Mouse (Mus musculus): ENCODE data around the gene Nos1. TPM values are rescaled to one million over a fixed set of nuclear protein-coding genes. Genes with fewer than 3 reads are reported as not detected.
A peak's percentile ranks its signal among the peaks of the same experiment; 100 is the strongest.

Gene Nos1
- total RNA-seq, 2 experiments from 2014 or later = 0.15 to 0.17 TPM

DNA sequence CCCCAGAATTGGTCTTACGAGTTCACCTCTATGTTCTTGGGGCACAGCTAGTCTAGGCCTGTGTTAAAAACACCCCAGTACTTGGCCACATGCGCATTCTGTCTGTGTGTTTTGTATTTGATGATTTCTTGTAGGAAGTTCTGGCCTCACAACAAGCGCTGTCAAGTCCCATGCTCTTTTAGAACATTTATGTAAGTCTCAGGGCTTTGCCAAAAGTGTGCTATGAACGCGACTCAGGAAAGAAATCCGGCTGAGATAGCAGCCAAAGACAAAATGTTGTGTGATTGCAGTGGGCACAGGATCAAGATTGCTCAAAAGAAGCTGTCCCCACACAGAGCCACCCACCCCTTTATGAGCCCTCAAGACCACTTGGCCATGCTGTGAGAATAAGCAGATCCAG, 212.7 kb downstream of the Nos1 start:
- intact Hi-C loops (cut with DNase I) = no loop called here
- no peak for DNase-seq

DNA sequence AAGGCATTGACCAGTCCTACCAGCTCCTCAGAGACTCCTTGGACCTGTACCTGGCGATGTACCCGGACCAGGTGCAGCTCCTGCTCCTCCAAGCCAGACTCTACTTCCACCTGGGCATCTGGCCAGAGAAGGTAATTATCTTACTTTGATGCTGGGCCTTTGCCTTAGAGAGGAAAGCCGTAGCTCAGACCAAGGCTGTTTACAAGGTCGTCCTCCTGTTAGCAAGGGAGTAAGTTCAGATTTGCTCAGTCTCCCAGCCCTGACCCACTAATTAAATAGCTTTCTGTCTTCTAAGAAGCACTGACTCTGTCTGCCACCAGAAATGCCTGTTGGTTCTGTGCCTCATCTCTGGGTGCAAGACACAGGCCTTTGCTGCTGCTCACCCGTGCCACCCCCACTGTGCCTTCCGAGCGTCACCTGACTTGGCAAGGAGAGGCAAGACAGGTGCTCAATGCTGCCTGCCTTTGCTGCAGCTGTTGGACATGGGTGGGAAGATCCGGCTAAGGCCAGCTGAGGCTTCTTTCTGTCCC, 214.6 kb downstream of the Nos1 start:
- intact Hi-C loops (cut with DNase I) = no loop called here
- DNase-seq = no peak

- intact Hi-C loops (cut with DNase I) = no loop called here
Observed at GRCm38 (mm10) chr5:117995911-117996310, 215.1 kb downstream of the Nos1 start.

DNA sequence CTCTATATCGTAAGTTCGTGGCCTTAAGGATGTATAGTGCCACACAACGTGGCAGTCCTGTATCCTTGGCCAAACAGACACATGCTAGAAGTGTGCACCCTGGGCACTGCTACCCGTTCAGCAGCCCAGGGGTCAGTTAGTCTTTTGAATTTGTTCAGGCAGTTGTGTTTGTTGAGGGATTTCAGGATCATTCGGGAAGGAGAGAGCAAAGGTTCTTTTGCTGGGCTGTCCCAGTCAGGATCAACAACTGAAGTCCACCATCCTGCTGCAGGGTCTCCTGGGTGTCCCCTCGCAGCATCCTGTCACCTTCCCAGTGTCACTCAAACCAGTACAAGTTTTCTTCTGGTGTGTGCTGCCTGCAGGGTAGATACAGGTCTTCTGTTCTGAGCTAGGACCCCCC, 215.7 kb downstream of the Nos1 start:
- intact Hi-C loops (cut with DNase I) = no loop called here
- no peak for DNase-seq

More at GRCm38 (mm10) chr5:117995911-117996310, 215.1 kb downstream of the Nos1 start:
- no peak for DNase-seq

GRCm38 (mm10) chr5:117997434-117997970, 216.7 kb downstream of the Nos1 start:
- intact Hi-C loops (cut with DNase I) = no loop called here
- DNase-seq = peak in 1 of 2 experiments; percentile 51

GRCm38 (mm10) chr5:117999061-117999460, 218.2 kb downstream of the Nos1 start:
- no peak for DNase-seq
- intact Hi-C loops (cut with DNase I) = no loop called here

DNA sequence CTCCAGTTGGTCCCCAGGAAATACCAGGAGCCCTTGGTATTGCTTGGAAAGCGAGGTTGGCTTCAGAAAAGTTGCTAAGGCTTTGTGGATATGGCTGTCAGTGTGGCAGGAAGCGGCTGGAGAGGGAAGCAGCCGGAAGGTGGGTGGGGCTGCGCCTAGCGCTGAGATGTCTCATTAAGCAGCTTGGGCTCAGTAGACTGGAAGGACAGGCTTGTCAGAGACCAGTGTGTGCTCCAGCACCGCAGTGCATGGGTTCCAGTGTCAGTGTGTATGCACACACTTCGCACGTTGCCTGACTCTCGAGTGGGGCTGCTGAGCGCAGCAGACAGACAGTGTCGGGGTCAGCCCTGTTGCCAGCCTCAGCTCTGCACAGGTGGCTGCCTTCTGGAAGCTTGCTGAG, 218.8 kb downstream of the Nos1 start:
- no peak for DNase-seq
- intact Hi-C loops (cut with DNase I) = no loop called here

GRCm38 (mm10) chr5:118002059-118002458, 221.2 kb downstream of the Nos1 start:
- DNase-seq = peak; percentile 76 to 86
- intact Hi-C loops (cut with DNase I) = loop anchor here (2.0 to 5.0 kb wide), 3 partner anchors 45 to 485 kb away; no protein-coding TSS in a partner anchor

DNA sequence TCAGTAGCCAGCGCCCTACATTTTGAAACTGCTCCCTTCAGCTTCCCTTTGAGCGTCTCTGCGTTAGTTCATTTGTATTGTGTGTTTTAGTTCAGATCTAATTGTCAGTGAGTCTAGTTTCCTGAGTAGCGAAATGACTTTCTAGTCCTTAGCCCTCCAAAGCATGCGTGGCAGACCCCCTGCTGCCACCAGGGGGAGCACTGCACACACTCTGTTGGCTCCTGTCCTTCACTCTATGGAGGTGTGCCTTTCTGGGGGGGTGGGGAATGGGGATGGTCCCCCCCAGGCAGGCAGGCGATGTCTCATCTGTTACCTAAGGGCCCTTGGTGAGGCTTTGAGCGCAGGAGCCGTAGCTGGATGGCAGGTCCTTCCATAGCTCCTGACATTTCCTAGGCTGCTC, 223.8 kb downstream of the Nos1 start:
- peak; percentile 60 to 78 for DNase-seq
- intact Hi-C loops (cut with DNase I) = loop anchor here (1.0 to 5.0 kb wide), 3 partner anchors 47 to 487 kb away; no protein-coding TSS in a partner anchor

DNA sequence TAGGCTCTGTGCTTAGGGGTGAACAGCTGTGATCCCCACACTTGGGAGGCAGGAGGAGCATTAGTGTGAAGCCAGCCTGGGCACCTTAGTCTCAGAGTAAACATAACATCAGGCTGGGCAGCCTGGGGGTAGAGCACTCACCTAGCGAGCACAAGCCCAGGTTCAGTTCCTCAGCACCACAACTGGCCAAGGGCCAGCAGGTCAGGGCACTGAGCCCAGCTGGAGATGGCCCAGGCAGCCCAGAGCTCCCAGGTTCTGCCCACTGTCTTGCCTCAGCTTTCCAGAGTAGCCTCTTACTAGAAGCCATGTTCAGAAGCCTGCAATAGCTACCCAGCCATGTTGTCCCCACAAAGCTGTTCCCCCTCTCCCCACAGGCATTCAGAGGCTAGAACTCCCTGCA, 224.9 kb downstream of the Nos1 start:
- intact Hi-C loops (cut with DNase I) = no loop called here
- DNase-seq = no peak

DNA sequence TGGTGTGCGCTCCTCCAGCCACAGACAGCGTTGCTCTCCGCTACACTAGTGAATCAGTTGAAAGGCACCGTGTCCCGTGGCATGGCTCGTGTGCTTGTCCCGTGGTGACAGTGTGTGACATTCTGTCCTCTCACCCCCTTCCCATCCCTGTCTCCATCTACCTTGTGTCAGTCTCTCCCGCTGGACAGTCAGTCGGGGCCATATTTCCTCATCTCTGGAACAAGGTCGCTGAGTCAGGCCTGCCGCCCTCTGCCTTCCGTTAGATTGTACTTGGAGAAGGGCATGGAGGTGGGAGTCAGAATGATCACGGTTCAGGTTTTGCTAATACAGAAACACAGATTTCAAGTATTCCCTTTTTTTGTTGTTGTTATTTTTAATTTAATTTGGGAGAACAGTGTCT, 227.5 kb downstream of the Nos1 start:
- intact Hi-C loops (cut with DNase I) = no loop called here

More for the DNA sequence above, 227.5 kb downstream of the Nos1 start:
- no peak for DNase-seq

Other genes with a start within 250 kb of the Nos1 start
- gene Fbxo21, start 195.7 kb downstream of the Nos1 start, total RNA-seq (2021) = 10 to 100 TPM; 47.4 to 55.5 TPM
- 100 to 1,000 TPM; 111 to 112 TPM for gene Tesc, start 246.7 kb downstream of the Nos1 start, total RNA-seq (2021)